Mouse (Mus musculus): ENCODE results near the gene Hist2h2be. TPM values are rescaled to one million over a fixed set of nuclear protein-coding genes. Genes with fewer than 3 reads are reported as not detected.

Hist2h2be gene
- polyA plus RNA-seq, 1 experiment = 16.7 TPM

DNA sequence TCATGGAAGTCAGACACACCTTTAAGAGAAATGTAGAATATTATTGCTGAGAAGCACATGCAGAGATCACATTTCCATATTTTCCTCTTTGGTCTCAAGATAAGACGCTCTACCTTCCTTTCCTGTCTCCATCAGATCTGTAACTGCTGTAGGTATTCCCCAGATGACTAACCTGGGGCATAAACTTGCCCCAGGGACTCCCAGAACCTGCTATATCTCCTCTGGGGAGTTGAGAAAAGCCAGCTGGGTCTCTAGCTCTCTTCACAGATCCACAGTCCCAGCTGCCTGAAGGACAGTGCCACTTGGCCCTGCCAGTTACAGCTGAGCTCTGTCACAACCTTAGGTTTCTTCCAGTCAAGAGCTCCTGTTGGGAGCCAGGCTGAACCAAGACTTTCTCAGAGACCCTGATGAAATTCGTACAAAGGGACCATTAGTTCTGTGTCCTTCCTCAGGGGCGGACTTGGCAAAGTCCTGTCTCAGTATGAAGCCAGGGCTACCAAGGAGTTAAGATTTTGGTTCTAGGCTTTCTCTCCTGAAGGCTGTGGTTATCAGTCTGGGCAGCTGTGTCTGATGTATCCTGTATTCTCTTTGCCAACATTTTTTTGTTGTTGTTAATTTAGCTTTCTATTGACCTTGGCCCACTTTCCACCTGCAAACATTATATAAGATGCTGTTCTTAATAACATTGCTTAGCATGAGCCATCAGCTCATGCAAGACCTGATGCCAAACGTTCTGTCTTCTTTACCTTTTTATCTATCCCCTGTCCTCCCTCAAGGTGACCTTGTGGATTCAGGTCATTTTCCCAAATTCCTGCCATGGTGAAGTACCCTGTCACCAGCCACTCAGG is 10.2 kb downstream of the Hist2h2be start:
- no peak for DNase-seq
- no peaks in the 10 kb centered on the region for H3K4me1 ChIP-seq (replicated peaks; ENCODE audit: control insufficient read depth, insufficient read depth, low read length)
- no peaks in the 10 kb centered on the region for H3K27me3 ChIP-seq (ENCODE audit: control insufficient read depth, insufficient read depth, low read length)
- WGBS = 93% methylated on average over 4 of the region's 4 CpGs
- H3K4me3 ChIP-seq (ENCODE audit: control insufficient read depth, insufficient read depth, low read length) = no peak overlapping the region
- no peak overlapping the region for H3K27ac ChIP-seq (ENCODE audit: control insufficient read depth, insufficient read depth, low read length)
- no peak for TF ChIP-seq CTCF (IDR thresholded peaks at IDR 0.05; ENCODE audit: borderline replicate concordance, control insufficient read depth, extremely low read depth, insufficient read depth, low read length, poor library complexity)
- TF ChIP-seq POLR2A (IDR thresholded peaks at IDR 0.05; ENCODE audit: control insufficient read depth, extremely low read depth, insufficient read depth, low read length, poor library complexity) = no peak
- H3K36me3 ChIP-seq (ENCODE audit: control insufficient read depth, insufficient read depth, low read length) = no peaks in the 10 kb centered on the region

DNA sequence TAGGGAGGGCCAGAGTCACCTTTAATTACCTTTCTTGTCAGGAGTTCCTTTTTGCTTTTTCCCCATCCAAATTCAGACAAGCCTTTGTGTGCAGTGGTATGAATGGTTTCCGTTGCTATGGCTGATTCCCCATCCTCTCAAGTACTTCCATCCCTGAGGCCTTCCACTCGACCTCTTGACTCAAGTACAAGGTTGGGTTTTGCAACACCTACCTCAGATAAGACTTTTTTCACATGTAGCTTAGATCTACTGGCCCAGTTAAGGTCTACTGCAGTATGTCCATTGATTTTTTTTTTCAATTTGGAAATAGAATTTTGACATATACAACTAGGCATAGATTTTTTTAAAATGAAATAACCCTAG is 10.8 kb downstream of the Hist2h2be start:
- H3K4me1 ChIP-seq (replicated peaks; ENCODE audit: control insufficient read depth, insufficient read depth, low read length) = no peaks in the 10 kb centered on the region
- TF ChIP-seq CTCF (IDR thresholded peaks at IDR 0.05; ENCODE audit: borderline replicate concordance, control insufficient read depth, extremely low read depth, insufficient read depth, low read length, poor library complexity) (no peak), POLR2A (IDR thresholded peaks at IDR 0.05; ENCODE audit: control insufficient read depth, extremely low read depth, insufficient read depth, low read length, poor library complexity) (no peak)
- H3K36me3 ChIP-seq (ENCODE audit: control insufficient read depth, insufficient read depth, low read length) = no peaks in the 10 kb centered on the region
- 82% methylated on average over 2 of the region's 2 CpGs for WGBS
- no peaks in the 10 kb centered on the region for H3K27me3 ChIP-seq (ENCODE audit: control insufficient read depth, insufficient read depth, low read length)
- no peak overlapping the region for H3K27ac ChIP-seq (ENCODE audit: control insufficient read depth, insufficient read depth, low read length)
- DNase-seq = no peak
- H3K4me3 ChIP-seq (ENCODE audit: control insufficient read depth, insufficient read depth, low read length) = no peak overlapping the region

DNA sequence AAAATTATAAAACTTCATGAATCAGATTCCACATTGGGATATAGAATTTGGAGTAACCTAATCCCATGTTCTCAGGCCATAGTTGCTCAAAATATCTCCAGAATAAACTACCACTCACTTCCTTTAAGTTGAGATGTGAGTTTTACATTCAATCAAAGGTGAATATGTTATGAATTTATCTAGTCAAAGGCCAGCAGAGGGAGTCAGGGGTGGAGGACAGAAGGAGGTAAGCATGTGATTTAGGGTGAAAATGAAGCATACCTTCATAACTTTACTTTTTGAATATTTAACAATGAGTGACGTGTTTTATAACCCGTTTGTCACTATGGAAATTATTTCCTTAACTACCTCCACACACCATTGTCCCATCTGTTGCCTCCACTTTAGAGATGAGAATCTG is 14.0 kb downstream of the Hist2h2be start:
- WGBS = 89% methylated on average over 2 of the region's 2 CpGs
- H3K27me3 ChIP-seq (ENCODE audit: control insufficient read depth, insufficient read depth, low read length) = no peaks in the 10 kb centered on the region
- H3K36me3 ChIP-seq (ENCODE audit: control insufficient read depth, insufficient read depth, low read length) = no peaks in the 10 kb centered on the region
- TF ChIP-seq CTCF (IDR thresholded peaks at IDR 0.05; ENCODE audit: borderline replicate concordance, control insufficient read depth, extremely low read depth, insufficient read depth, low read length, poor library complexity) = no peak
- no peak for TF ChIP-seq POLR2A (IDR thresholded peaks at IDR 0.05; ENCODE audit: control insufficient read depth, extremely low read depth, insufficient read depth, low read length, poor library complexity)
- no peak overlapping the region for H3K4me3 ChIP-seq (ENCODE audit: control insufficient read depth, insufficient read depth, low read length)
- DNase-seq = no peak
- H3K4me1 ChIP-seq (replicated peaks; ENCODE audit: control insufficient read depth, insufficient read depth, low read length) = peaks cover 3% of the 10 kb centered on the region; the same call in 1 of the 2 replicates
- no peak overlapping the region for H3K27ac ChIP-seq (ENCODE audit: control insufficient read depth, insufficient read depth, low read length)

DNA sequence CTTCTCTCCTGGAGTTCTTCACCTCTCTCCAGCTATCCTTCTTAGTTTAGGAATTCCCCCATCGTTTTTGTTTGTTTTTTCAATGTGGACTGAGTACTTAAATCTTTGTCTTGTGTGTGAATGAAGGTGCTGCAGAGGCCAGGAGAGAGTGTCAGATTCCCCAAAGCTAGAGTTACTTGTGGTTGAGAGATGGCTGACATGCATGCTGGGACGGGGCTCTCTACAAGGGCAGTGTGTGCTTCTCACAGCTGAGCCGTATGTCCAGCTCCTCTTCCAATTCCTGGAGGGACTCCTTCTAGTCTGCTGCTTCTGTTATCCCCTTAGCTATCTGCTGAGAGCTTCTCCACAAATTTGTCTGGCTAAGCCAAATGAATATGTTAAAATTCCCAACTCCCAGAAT is 14.9 kb downstream of the Hist2h2be start:
- no peak overlapping the region for H3K4me3 ChIP-seq (ENCODE audit: control insufficient read depth, insufficient read depth, low read length)
- no peak overlapping the region for H3K27ac ChIP-seq (ENCODE audit: control insufficient read depth, insufficient read depth, low read length)
- H3K36me3 ChIP-seq (ENCODE audit: control insufficient read depth, insufficient read depth, low read length) = no peaks in the 10 kb centered on the region
- H3K27me3 ChIP-seq (ENCODE audit: control insufficient read depth, insufficient read depth, low read length) = no peaks in the 10 kb centered on the region
- 79% methylated on average over 3 of the region's 3 CpGs for WGBS
- H3K4me1 ChIP-seq (replicated peaks; ENCODE audit: control insufficient read depth, insufficient read depth, low read length) = peaks cover 3% of the 10 kb centered on the region; the same call in 1 of the 2 replicates
- no peak for DNase-seq
- TF ChIP-seq POLR2A (IDR thresholded peaks at IDR 0.05; ENCODE audit: control insufficient read depth, extremely low read depth, insufficient read depth, low read length, poor library complexity) (no peak), CTCF (IDR thresholded peaks at IDR 0.05; ENCODE audit: borderline replicate concordance, control insufficient read depth, extremely low read depth, insufficient read depth, low read length, poor library complexity) (no peak)

DNA sequence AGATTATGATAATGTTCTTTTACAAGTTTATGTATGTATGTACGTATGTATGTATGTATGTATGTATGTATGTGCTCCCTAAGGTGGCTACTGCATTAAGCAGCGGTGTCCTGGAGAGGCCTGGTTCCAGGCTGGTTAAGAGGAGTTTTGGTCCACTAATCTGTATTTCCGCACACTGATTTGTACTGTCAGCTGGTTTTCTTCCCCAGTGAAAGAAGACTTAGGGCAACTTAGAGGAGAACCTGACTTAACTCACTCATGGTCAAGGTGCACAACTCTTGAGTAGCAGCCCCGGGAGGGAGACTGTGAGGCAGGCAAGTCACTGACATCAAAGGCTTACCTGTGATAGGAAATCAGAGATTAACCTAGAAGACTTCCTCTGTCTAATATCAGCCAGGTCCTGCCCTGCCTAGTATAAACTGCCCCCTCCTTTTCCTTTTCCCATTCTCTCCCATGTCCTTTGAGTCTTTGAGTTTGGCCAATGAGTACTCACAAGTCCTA is 16.0 kb downstream of the Hist2h2be start:
- Histone ChIP-seq H3K36me3 (ENCODE audit: control insufficient read depth, insufficient read depth, low read length) (no peaks in the 10 kb centered on the region), H3K27me3 (ENCODE audit: control insufficient read depth, insufficient read depth, low read length) (no peaks in the 10 kb centered on the region), H3K4me3 (ENCODE audit: control insufficient read depth, insufficient read depth, low read length) (no peak overlapping the region), H3K4me1 (replicated peaks; ENCODE audit: control insufficient read depth, insufficient read depth, low read length) (peaks cover 3% of the 10 kb centered on the region; the same call in 1 of the 2 replicates), H3K27ac (ENCODE audit: control insufficient read depth, insufficient read depth, low read length) (no peak overlapping the region)
- TF ChIP-seq POLR2A (IDR thresholded peaks at IDR 0.05; ENCODE audit: control insufficient read depth, extremely low read depth, insufficient read depth, low read length, poor library complexity) (no peak), CTCF (IDR thresholded peaks at IDR 0.05; ENCODE audit: borderline replicate concordance, control insufficient read depth, extremely low read depth, insufficient read depth, low read length, poor library complexity) (no peak)
- DNase-seq = no peak
- WGBS = 80% methylated on average over 4 of the region's 4 CpGs

DNA sequence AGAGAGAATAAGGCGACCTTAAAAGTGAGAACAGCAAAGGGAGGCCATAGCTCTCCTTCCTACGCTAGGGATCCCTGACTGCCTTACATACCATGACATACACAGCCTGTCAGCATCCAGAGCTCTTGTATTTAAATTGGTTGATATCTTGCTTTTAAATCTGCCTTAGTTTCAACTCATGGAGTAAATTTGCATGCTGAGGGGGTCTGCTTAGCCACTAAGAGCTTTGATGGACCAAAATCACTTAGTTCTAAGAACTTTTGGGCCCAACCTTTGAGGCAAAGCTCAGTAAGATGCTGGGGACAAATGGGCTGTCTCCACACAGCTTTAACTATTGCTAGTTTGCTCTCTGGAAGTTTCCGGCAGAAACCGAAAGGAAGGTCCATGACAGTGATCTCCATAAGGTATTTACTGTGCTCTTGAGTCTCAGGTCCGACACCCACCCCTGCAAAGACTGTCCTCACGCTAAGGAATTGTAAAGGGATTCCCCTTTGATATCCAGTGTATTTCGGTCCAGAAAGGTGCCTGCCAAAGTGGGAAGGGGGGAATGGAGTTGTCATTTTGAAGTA is 16.5 kb downstream of the Hist2h2be start:
- 0 out of 2 replicates have a peak overlapping the region, but pooled peaks have one; percentile 31 for H3K27ac ChIP-seq (ENCODE audit: control insufficient read depth, insufficient read depth, low read length)
- H3K36me3 ChIP-seq (ENCODE audit: control insufficient read depth, insufficient read depth, low read length) = no peaks in the 10 kb centered on the region
- TF ChIP-seq POLR2A (IDR thresholded peaks at IDR 0.05; ENCODE audit: control insufficient read depth, extremely low read depth, insufficient read depth, low read length, poor library complexity) (no peak), CTCF (IDR thresholded peaks at IDR 0.05; ENCODE audit: borderline replicate concordance, control insufficient read depth, extremely low read depth, insufficient read depth, low read length, poor library complexity) (no peak)
- no peaks in the 10 kb centered on the region for H3K27me3 ChIP-seq (ENCODE audit: control insufficient read depth, insufficient read depth, low read length)
- H3K4me1 ChIP-seq (replicated peaks; ENCODE audit: control insufficient read depth, insufficient read depth, low read length) = peaks cover 6% of the 10 kb centered on the region
- WGBS = 60% methylated on average over 7 of the region's 7 CpGs
- peak overlapping the region; percentile 26 for H3K4me3 ChIP-seq (ENCODE audit: control insufficient read depth, insufficient read depth, low read length)
- no peak for DNase-seq

Data from thymus, adult 2 months (tissue).